Mouse (Mus musculus): ENCODE measurements around the gene Parp6. TPM values are rescaled to one million over a fixed set of nuclear protein-coding genes. Genes with fewer than 3 reads are reported as not detected.

The Parp6 gene
- 19.5 and 20.0 TPM in 2 replicates for polyA plus RNA-seq (2016; fragmentation: Nextera tagmentation; extraction: Ambion mirVana)

GRCm38 (mm10) chr9:59616622-59617306 is at the start of gene Parp6:
Parp6 (plus strand) TSS chr9:59617284.
- Histone ChIP-seq H3K9ac (peak within 1 kb of the TSS; percentile 94), H3K36me3 (no peaks in the 10 kb centered on the region), H3K27ac (ENCODE audit: poor library complexity, severe bottlenecking) (peak within 1 kb of the TSS; percentile 96), H3K27me3 (replicated peaks) (no peaks in the 10 kb centered on the region), H3K4me3 (peak within 1 kb of the TSS; percentile 95), H3K4me1 (replicated peaks) (peaks cover 10% of the 10 kb centered on the region; the same call in 1 of the 2 replicates), H3K4me2 (peak within 1 kb of the TSS; percentile 78), H3K9me3 (replicated peaks) (no peaks in the 10 kb centered on the region)
- WGBS, result 1% methylated on average over 36 of the region's 36 CpGs
- peak; percentile 100 for ATAC-seq (ENCODE audit: insufficient number of reproducible peaks, low FRiP score)

DNA sequence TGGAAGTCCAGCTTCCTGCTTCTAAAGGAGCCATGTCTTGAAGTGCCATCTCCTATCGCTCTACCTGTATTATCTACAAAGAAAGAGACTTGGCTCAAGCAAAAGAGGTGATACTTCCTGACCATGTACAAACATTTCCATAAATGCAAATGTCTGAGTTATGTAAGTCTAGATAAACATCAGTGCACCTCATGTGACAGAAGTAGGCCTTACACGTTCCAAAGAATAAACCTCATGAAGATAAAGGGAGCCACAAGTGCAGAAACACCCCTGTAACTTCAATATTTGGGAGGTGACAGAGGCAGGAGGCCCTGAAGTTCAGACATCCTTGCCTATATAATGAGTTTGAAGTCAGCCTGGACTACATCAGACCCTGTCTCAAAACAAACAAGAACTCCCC is 45.2 kb upstream of the Parp6 start:
- 69% methylated on average over 2 of the region's 2 CpGs for WGBS
- H3K4me2 ChIP-seq, result no peak overlapping the region
- 0 out of 2 replicates have a peak, but pooled peaks cover 11% of the 10 kb centered on the region for H3K27me3 ChIP-seq (replicated peaks)
- no peak for ATAC-seq (ENCODE audit: insufficient number of reproducible peaks, low FRiP score)
- H3K36me3 ChIP-seq, result no peaks in the 10 kb centered on the region
- no peak overlapping the region for H3K9ac ChIP-seq
- no peak overlapping the region for H3K27ac ChIP-seq (ENCODE audit: poor library complexity, severe bottlenecking)
- H3K4me1 ChIP-seq (replicated peaks), result no peaks in the 10 kb centered on the region
- no peak overlapping the region for H3K4me3 ChIP-seq
- no peaks in the 10 kb centered on the region for H3K9me3 ChIP-seq (replicated peaks)

- Histone ChIP-seq H3K36me3 (no peaks in the 10 kb centered on the region), H3K9ac (no peak overlapping the region), H3K9me3 (replicated peaks) (no peaks in the 10 kb centered on the region), H3K4me2 (peak overlapping the region; percentile 73), H3K27ac (ENCODE audit: poor library complexity, severe bottlenecking) (no peak overlapping the region), H3K4me3 (peak overlapping the region; percentile 50), H3K4me1 (replicated peaks) (peaks cover 10% of the 10 kb centered on the region; the same call in 1 of the 2 replicates), H3K27me3 (replicated peaks) (peaks cover 41% of the 10 kb centered on the region)
- WGBS, result 13% methylated on average over 13 of the region's 13 CpGs
- no peak for ATAC-seq (ENCODE audit: insufficient number of reproducible peaks, low FRiP score)
Measured at GRCm38 (mm10) chr9:59577401-59577800, 39.7 kb upstream of the Parp6 start.

- under 1% methylated on average over 53 of the region's 61 CpGs for WGBS
- Histone ChIP-seq H3K27me3 (replicated peaks) (peaks cover 43% of the 10 kb centered on the region), H3K36me3 (no peaks in the 10 kb centered on the region), H3K27ac (ENCODE audit: poor library complexity, severe bottlenecking) (no peak within 1 kb of the TSS), H3K4me3 (peak within 1 kb of the TSS; percentile 50), H3K9ac (no peak within 1 kb of the TSS), H3K9me3 (replicated peaks) (no peaks in the 10 kb centered on the region), H3K4me2 (peak within 1 kb of the TSS; percentile 73), H3K4me1 (replicated peaks) (peaks cover 10% of the 10 kb centered on the region; the same call in 1 of the 2 replicates)
- ATAC-seq (ENCODE audit: insufficient number of reproducible peaks, low FRiP score), result peak; percentile 97
Measured at GRCm38 (mm10) chr9:59577844-59578504, 39.1 kb upstream of the Parp6 start, which contains the start of gene Celf6. Celf6 (plus strand) TSS chr9:59577917.

DNA sequence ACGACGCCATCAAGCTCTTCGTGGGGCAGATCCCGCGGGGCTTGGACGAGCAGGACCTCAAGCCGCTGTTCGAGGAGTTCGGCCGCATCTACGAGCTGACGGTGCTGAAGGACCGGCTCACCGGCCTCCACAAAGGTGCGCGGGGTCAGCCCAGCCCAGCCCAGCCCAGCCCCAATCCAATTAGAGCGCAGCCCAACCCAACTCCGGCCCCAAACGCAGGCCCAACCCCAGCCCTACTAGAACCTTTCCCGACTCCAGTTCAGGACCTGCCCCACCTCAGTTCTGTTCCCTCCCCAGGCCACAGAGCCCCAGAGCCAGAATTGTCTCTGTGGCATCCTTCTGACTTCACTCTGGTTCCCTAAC is 38.6 kb upstream of the Parp6 start:
- no peak overlapping the region for H3K27ac ChIP-seq (ENCODE audit: poor library complexity, severe bottlenecking)
- H3K9me3 ChIP-seq (replicated peaks), result no peaks in the 10 kb centered on the region
- ATAC-seq (ENCODE audit: insufficient number of reproducible peaks, low FRiP score), result peak; percentile 36
- H3K9ac ChIP-seq, result no peak overlapping the region
- peak overlapping the region; percentile 50 for H3K4me3 ChIP-seq
- H3K4me1 ChIP-seq (replicated peaks), result peaks cover 10% of the 10 kb centered on the region; the same call in 1 of the 2 replicates
- no peaks in the 10 kb centered on the region for H3K36me3 ChIP-seq
- 1% methylated on average over 20 of the region's 20 CpGs for WGBS
- H3K27me3 ChIP-seq (replicated peaks), result peaks cover 45% of the 10 kb centered on the region
- H3K4me2 ChIP-seq, result peak overlapping the region; percentile 73

- H3K27me3 ChIP-seq (replicated peaks), result peaks cover 49% of the 10 kb centered on the region
Measured at GRCm38 (mm10) chr9:59584871-59585308, 32.2 kb upstream of the Parp6 start.

GRCm38 (mm10) chr9:59588252-59588651 is 28.8 kb upstream of the Parp6 start:
- no peak overlapping the region for H3K4me3 ChIP-seq
- no peaks in the 10 kb centered on the region for H3K36me3 ChIP-seq
- no peak overlapping the region for H3K4me2 ChIP-seq
- no peak overlapping the region for H3K27ac ChIP-seq (ENCODE audit: poor library complexity, severe bottlenecking)
- H3K4me1 ChIP-seq (replicated peaks), result no peaks in the 10 kb centered on the region
- ATAC-seq (ENCODE audit: insufficient number of reproducible peaks, low FRiP score), result no peak
- peaks cover 41% of the 10 kb centered on the region for H3K27me3 ChIP-seq (replicated peaks)
- 67% methylated on average over 5 of the region's 5 CpGs for WGBS
- no peak overlapping the region for H3K9ac ChIP-seq
- no peaks in the 10 kb centered on the region for H3K9me3 ChIP-seq (replicated peaks)

More at GRCm38 (mm10) chr9:59584871-59585308, 32.2 kb upstream of the Parp6 start:
- no peaks in the 10 kb centered on the region for H3K36me3 ChIP-seq
- no peaks in the 10 kb centered on the region for H3K4me1 ChIP-seq (replicated peaks)
- H3K9ac ChIP-seq, result peak overlapping the region; percentile 32; the same call in 1 of the 2 replicates
- ATAC-seq (ENCODE audit: insufficient number of reproducible peaks, low FRiP score), result no peak
- H3K4me3 ChIP-seq, result peak overlapping the region; percentile 29
- 5% methylated on average over 13 of the region's 13 CpGs for WGBS
- peak overlapping the region; percentile 65 for H3K4me2 ChIP-seq
- H3K9me3 ChIP-seq (replicated peaks), result no peaks in the 10 kb centered on the region
- no peak overlapping the region for H3K27ac ChIP-seq (ENCODE audit: poor library complexity, severe bottlenecking)

DNA sequence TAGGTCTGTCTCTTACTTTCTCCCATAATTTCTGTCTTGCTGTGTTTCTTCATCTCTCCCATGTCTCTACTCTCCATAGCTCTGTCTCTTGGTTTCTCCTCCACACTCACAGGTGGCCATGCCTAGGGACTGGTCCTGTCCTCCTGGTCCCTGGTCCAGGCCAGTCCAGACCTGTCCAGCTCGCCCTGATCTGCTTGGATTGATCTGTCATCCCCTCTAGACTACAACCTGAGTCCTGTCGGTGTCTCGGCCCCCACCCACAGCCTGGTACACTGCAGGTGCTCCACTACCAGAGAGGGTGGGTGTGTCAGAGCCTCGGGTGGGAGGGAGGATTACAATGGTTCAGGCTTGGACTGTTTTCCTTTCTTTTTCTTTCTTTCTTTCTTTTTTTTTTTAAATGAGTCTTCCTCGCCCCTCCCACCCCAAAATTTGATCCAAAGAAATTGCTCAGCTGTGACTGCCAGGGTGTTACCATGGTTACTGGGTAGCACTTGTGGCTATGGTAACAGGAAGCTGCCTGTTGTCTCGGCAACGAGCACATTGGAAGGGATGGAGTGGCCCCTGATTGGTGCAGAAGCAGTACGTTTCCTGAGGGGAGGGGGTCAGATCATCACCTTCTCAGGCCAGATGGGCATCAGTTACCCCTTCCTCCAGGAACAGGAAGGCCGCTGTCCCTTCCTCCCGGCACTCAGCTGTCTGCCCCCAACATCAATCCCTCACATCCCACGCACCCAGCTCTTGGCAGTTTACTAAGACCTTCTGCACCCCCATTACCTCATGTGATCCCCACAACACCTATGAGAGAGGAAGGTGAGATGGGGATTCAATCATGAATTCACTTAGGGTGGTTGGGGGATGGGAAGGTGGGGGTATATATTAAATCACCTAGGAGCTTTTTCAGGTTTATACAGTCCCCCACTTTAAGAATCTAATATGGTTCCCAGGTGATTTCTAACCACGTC is 28.1 kb upstream of the Parp6 start:
- no peak overlapping the region for H3K4me3 ChIP-seq
- 0 out of 2 replicates have a peak, but pooled peaks have one; percentile 22 for ATAC-seq (ENCODE audit: insufficient number of reproducible peaks, low FRiP score)

DNA sequence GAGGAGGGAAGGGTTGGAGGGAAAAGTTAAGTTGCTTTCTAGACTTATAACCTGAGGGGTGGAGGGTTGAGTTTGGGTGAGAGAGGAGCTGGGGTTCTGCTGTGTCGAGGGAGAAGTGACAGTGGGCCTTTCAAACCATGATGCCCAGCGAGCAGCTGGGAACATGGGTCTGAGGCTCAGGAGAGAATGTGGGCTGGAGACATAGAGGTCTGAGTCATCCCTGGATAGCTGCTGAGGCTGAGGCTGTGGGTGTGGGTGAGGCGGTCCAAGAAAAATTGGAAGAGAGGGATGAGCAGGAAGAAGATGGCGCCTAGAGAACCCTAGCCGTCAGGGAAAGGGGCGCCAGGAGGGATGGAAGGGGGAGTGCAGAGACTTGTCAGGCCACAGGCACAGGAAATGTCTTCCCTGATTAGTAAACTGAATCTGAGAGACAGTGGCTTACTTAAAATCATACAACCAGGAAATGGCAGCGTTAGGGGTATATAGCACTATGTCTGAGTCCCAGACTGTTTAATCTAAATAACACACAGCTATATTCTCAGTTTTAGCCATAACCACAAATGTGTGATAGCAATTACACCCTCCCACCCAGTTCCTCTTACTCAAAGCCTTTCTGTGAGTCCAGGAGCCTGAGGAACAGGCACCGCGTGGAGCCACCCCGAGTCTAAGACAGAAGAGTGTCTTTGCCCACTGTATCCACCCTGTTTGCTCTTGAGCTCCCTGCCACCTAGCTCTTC is 27.2 kb upstream of the Parp6 start:
- Histone ChIP-seq H3K27me3 (replicated peaks) (peaks cover 30% of the 10 kb centered on the region), H3K9ac (no peak overlapping the region), H3K9me3 (replicated peaks) (no peaks in the 10 kb centered on the region), H3K4me2 (no peak overlapping the region), H3K27ac (ENCODE audit: poor library complexity, severe bottlenecking) (no peak overlapping the region), H3K36me3 (no peaks in the 10 kb centered on the region), H3K4me1 (replicated peaks) (no peaks in the 10 kb centered on the region), H3K4me3 (no peak overlapping the region)
- WGBS, result 67% methylated on average over 10 of the region's 10 CpGs
- ATAC-seq (ENCODE audit: insufficient number of reproducible peaks, low FRiP score), result no peak

More for the DNA sequence above, 28.1 kb upstream of the Parp6 start:
- H3K27me3 ChIP-seq (replicated peaks), result peaks cover 36% of the 10 kb centered on the region
- H3K9me3 ChIP-seq (replicated peaks), result no peaks in the 10 kb centered on the region
- H3K27ac ChIP-seq (ENCODE audit: poor library complexity, severe bottlenecking), result no peak overlapping the region
- WGBS, result 45% methylated on average over 12 of the region's 12 CpGs
- H3K36me3 ChIP-seq, result no peaks in the 10 kb centered on the region
- H3K4me2 ChIP-seq, result no peak overlapping the region
- H3K9ac ChIP-seq, result no peak overlapping the region
- H3K4me1 ChIP-seq (replicated peaks), result no peaks in the 10 kb centered on the region

DNA sequence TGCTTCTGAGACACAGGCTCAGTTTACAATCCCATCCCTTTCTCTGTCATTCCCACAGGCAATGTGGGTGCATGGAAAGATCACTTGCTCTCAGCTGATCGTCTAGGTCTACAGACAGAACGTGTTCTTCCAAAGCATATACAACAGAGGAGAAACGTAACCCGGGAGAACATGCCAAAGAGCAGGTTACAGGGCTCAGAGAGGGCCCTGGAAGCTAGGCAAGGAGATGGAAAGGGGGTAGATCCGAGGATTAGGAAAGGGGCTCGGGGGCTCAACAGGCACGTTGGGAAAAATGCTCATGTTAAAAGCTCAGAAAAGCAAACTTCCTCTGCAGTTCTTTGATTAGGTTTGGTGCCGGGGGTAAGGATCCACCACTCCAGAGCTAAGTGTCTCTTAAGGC is 15.4 kb upstream of the Parp6 start:
- WGBS, result 68% methylated on average over 8 of the region's 8 CpGs
- no peak overlapping the region for H3K9ac ChIP-seq
- H3K9me3 ChIP-seq (replicated peaks), result no peaks in the 10 kb centered on the region
- no peaks in the 10 kb centered on the region for H3K36me3 ChIP-seq
- ATAC-seq (ENCODE audit: insufficient number of reproducible peaks, low FRiP score), result no peak
- H3K4me2 ChIP-seq, result no peak overlapping the region
- H3K4me1 ChIP-seq (replicated peaks), result no peaks in the 10 kb centered on the region
- no peak overlapping the region for H3K4me3 ChIP-seq
- H3K27me3 ChIP-seq (replicated peaks), result peaks cover 58% of the 10 kb centered on the region
- H3K27ac ChIP-seq (ENCODE audit: poor library complexity, severe bottlenecking), result no peak overlapping the region

All from heart, embryonic 12.5 days (tissue).